9 mouse cellular contexts compared by ENCODE assay signal in the genomic region with DNA sequence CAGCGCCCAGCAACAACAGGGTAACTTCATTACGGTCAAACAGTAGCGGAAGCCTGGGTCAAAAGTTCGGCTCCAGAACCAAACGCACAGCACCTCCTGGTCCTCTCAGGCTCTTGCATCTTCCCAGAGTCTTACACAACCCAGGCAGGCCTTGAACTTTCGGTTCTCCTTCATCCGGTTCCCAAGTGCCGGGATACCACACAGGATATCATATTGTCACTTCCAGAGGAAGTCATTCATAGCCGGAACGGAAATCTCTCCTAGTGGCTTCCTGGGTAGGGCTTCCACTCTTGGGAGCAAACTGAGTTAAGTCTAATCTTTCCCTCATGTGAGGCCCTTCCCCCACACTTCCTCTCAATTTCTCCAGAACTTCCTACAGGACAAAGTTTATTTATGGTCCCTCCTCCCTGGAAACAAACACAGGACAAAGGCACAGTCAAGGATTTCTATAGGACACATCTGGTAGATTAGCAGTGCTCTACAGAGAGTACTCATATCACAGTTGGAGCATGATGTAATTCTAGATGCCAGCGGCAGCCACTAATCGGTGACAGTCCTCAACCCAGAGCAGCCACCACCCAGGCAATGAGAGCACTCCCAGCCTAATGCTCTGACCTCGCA. TPM values are rescaled to one million over a fixed set of nuclear protein-coding genes. Genes with fewer than 3 reads are reported as not detected.
A peak's percentile ranks its signal among the peaks of the same experiment; 100 is the strongest.
DNase-seq lines count a peak whose midpoint lies in the region; ATAC-seq and TF ChIP-seq lines count a peak whose summit lies in the region.
"Had no signal": no experiment of that assay in that cellular context is flagged by ENCODE, and none has a peak within 500 bp of the region (broad histone marks: within the 10 kb centered on the region; RNA-seq: fewer than 3 reads in every experiment).

No protein-coding gene starts in this region.

- H3K27ac ChIP-seq in brown adipose tissue, adult 24 weeks (replicated peaks; ENCODE audit: low read depth, low read length), result peak overlapping the region; percentile 97
- peak overlapping the region; percentile 83 for H3K27ac ChIP-seq in heart, adult 2 months
- H3K27ac ChIP-seq in kidney, embryonic 15.5 days, result peak overlapping the region; percentile 87

- H3K27me3 ChIP-seq in heart, adult 2 months (ENCODE audit: control insufficient read depth, insufficient read depth, low read length), result no peaks in the 10 kb centered on the region
- H3K27me3 ChIP-seq in kidney, embryonic 15.5 days, result no peaks in the 10 kb centered on the region

- H3K9me3 ChIP-seq in kidney, embryonic 15.5 days (replicated peaks), result no peaks in the 10 kb centered on the region

- no peaks in the 10 kb centered on the region for H3K79me2 ChIP-seq in heart, adult 2 months (replicated peaks; ENCODE audit: control insufficient read depth, insufficient read depth, low read length)

- peak; percentile 49; the same call in 1 of the 2 replicates for ATAC-seq in kidney, embryonic 15.5 days (replicated peaks; ENCODE audit: low FRiP score)

- H3K4me3 ChIP-seq in brown adipose tissue, adult 24 weeks (ENCODE audit: insufficient read depth, low read depth, low read length), result peak overlapping the region; percentile 59
- H3K4me3 ChIP-seq in heart, adult 2 months, result peak overlapping the region; percentile 17
- no peak overlapping the region for H3K4me3 ChIP-seq in kidney, embryonic 15.5 days (replicated peaks)

- peak; percentile 84; the same call in 1 of the 2 replicates for TF ChIP-seq EP300 in heart, adult 2 months (IDR thresholded peaks at IDR 0.05; ENCODE audit: insufficient read depth, low read depth, low read length)

- WGBS in heart, adult 2 months, result 19% methylated on average over 13 of the region's 13 CpGs
- 59% methylated on average over 13 of the region's 13 CpGs for WGBS in kidney, embryonic 15.5 days

- TF ChIP-seq POLR2A in heart, adult 2 months (IDR thresholded peaks at IDR 0.05; ENCODE audit: insufficient read depth, low read depth, low read length), result peak; percentile 58; the same call in 1 of the 2 replicates

- intact Hi-C loops in heart, adult 2 months (cut with DNase I), result loop anchor here (1.0 kb wide), 1 partner anchor 12 kb away; no protein-coding TSS in a partner anchor

- peak overlapping the region; percentile 30; the same call in 1 of the 2 replicates for H3K4me2 ChIP-seq in kidney, embryonic 15.5 days

- H3K4me1 ChIP-seq in brown adipose tissue, adult 24 weeks (ENCODE audit: control insufficient read depth, insufficient read depth, insufficient read length, low read length), result peaks cover 39% of the 10 kb centered on the region
- H3K4me1 ChIP-seq in heart, adult 2 months (ENCODE audit: control insufficient read depth, insufficient read depth, low read length), result peaks cover 23% of the 10 kb centered on the region
- peaks cover 58% of the 10 kb centered on the region for H3K4me1 ChIP-seq in kidney, embryonic 15.5 days

- no peak for TF ChIP-seq CTCF in heart, adult 2 months (IDR thresholded peaks at IDR 0.05)

- H3K9ac ChIP-seq in heart, adult 2 months (ENCODE audit: low read depth, low read length), result peak overlapping the region; percentile 30
- no peak overlapping the region for H3K9ac ChIP-seq in kidney, embryonic 15.5 days

- peak; percentile 59 to 79 for DNase-seq in heart, adult 2 months
- peak; percentile 87 for DNase-seq in lung, postnatal 10 days
- no peak for DNase-seq in frontal cortex, postnatal 14 days (ENCODE audit: low spot score in 2 of 2)
- no peak for DNase-seq in layer of hippocampus, adult 8-10 months (ENCODE audit: low spot score in 2 of 2)
- DNase-seq in frontal cortex, adult 2 months (ENCODE audit: extremely low spot score in 1 of 2, low spot score in 1 of 2), result no peak
- no peak for DNase-seq in natural killer cell, adult 2 months (ENCODE audit: low spot score in 2 of 2)

- H3K36me3 ChIP-seq in heart, adult 2 months (ENCODE audit: control insufficient read depth, insufficient read depth, low read length), result no peaks in the 10 kb centered on the region
- H3K36me3 ChIP-seq in kidney, embryonic 15.5 days, result peaks cover 68% of the 10 kb centered on the region

RNA-seq across cellular contexts. Expression of gene Pola2, which starts 11.8 kb away (rescaled TPM):
- 6.5 and 7.0 TPM in 2 replicates for polyA plus RNA-seq in brown adipose tissue, adult 24 weeks (2012; ENCODE audit: insufficient read depth, insufficient read length, missing spikeins)
- 10 to 100 TPM in 1 of 2 experiments, 1 to 10 TPM in 1; 8.6 to 10.9 TPM for total RNA-seq in heart, adult 2 months (2021)
- polyA plus RNA-seq in heart, adult 2 months (2012; rRNA removed), result 27.9 and 38.7 TPM in 2 replicates
- polyA plus RNA-seq in kidney, embryonic 15.5 days (2015; fragmentation: Nextera tagmentation; extraction: Ambion mirVana), result 75.3 and 83.2 TPM in 2 replicates
- 1 to 10 TPM; 4.4 to 8.2 (median 7.1) TPM for total RNA-seq in layer of hippocampus, adult 8-10 months (2022)
- polyA plus RNA-seq in frontal cortex, adult 2 months (2012; rRNA removed), result 14.2 and 14.3 TPM in 2 replicates

RNA-seq across cellular contexts. Expression of gene Cdc42ep2, which starts 27.6 kb away (rescaled TPM):
- 4.0 and 5.4 TPM in 2 replicates for polyA plus RNA-seq in brown adipose tissue, adult 24 weeks (2012; ENCODE audit: insufficient read depth, insufficient read length, missing spikeins)
- total RNA-seq in heart, adult 2 months (2021), result 1 to 10 TPM; 8.0 to 8.4 TPM
- 11.7 and 19.0 TPM in 2 replicates for polyA plus RNA-seq in heart, adult 2 months (2012; rRNA removed)
- polyA plus RNA-seq in kidney, embryonic 15.5 days (2015; fragmentation: Nextera tagmentation; extraction: Ambion mirVana), result 13.4 and 15.5 TPM in 2 replicates
- total RNA-seq in layer of hippocampus, adult 8-10 months (2022), result 1 to 10 TPM; 4.4 to 6.0 (median 5.4) TPM
- 7.7 and 9.1 TPM in 2 replicates for polyA plus RNA-seq in frontal cortex, adult 2 months (2012; rRNA removed)

RNA-seq across cellular contexts. Expression of gene Slc22a20, which starts 33.8 kb away (rescaled TPM):
- polyA plus RNA-seq in brown adipose tissue, adult 24 weeks (2012; ENCODE audit: insufficient read depth, insufficient read length, missing spikeins), result not detected in 2 replicates
- total RNA-seq in heart, adult 2 months (2021), result not detected
- not detected in 2 replicates for polyA plus RNA-seq in heart, adult 2 months (2012; rRNA removed)
- polyA plus RNA-seq in kidney, embryonic 15.5 days (2015; fragmentation: Nextera tagmentation; extraction: Ambion mirVana), result not detected in 2 replicates
- not detected for total RNA-seq in layer of hippocampus, adult 8-10 months (2022)
- 0.42 TPM in 1 of 2 replicates, not detected in the other for polyA plus RNA-seq in frontal cortex, adult 2 months (2012; rRNA removed)
- polyA plus RNA-seq: large intestine, adult 2 months had no signal

RNA-seq across cellular contexts. Expression of gene Dpf2, which starts 39.4 kb away (rescaled TPM):
- 22.6 and 36.6 TPM in 2 replicates for polyA plus RNA-seq in brown adipose tissue, adult 24 weeks (2012; ENCODE audit: insufficient read depth, insufficient read length, missing spikeins)
- 10 to 100 TPM; 82.3 to 83.5 TPM for total RNA-seq in heart, adult 2 months (2021)
- 71.8 and 104 TPM in 2 replicates for polyA plus RNA-seq in heart, adult 2 months (2012; rRNA removed)
- polyA plus RNA-seq in kidney, embryonic 15.5 days (2015; fragmentation: Nextera tagmentation; extraction: Ambion mirVana), result 166 and 178 TPM in 2 replicates
- 100 to 1,000 TPM in 1 of 4 experiments, 10 to 100 TPM in 3; 89.6 to 135 (median 97.5) TPM for total RNA-seq in layer of hippocampus, adult 8-10 months (2022)
- 106 and 118 TPM in 2 replicates for polyA plus RNA-seq in frontal cortex, adult 2 months (2012; rRNA removed)

RNA-seq across cellular contexts. Expression of gene Tigd3, which starts 58.2 kb away (rescaled TPM):
- not detected in 2 replicates for polyA plus RNA-seq in brown adipose tissue, adult 24 weeks (2012; ENCODE audit: insufficient read depth, insufficient read length, missing spikeins)
- under 1 TPM; 0.14 to 0.47 TPM for total RNA-seq in heart, adult 2 months (2021)
- polyA plus RNA-seq in heart, adult 2 months (2012; rRNA removed), result 0.25 and 0.67 TPM in 2 replicates
- 4.2 and 4.7 TPM in 2 replicates for polyA plus RNA-seq in kidney, embryonic 15.5 days (2015; fragmentation: Nextera tagmentation; extraction: Ambion mirVana)
- 1 to 10 TPM; 2.2 to 3.5 (median 2.9) TPM for total RNA-seq in layer of hippocampus, adult 8-10 months (2022)
- 4.6 and 4.9 TPM in 2 replicates for polyA plus RNA-seq in frontal cortex, adult 2 months (2012; rRNA removed)

Comparison
In these comparisons a context has a peak if more than half of its experiments do, and no peak if none do; other contexts are left out.
1. DNase-seq: peak in heart, adult 2 months (2 of 2) and lung, postnatal 10 days (single experiment); none in frontal cortex, postnatal 14 days (0 of 2), layer of hippocampus, adult 8-10 months (0 of 2), frontal cortex, adult 2 months (0 of 2) and natural killer cell, adult 2 months (0 of 2).
2. Peak in every context shown above with its lines, with median percentiles within 50 percentile points of each other: H3K27ac ChIP-seq.